Mouse (Mus musculus): ENCODE results near the gene Casp3. TPM values are rescaled to one million over a fixed set of nuclear protein-coding genes. Genes with fewer than 3 reads are reported as not detected.

Casp3 gene
- polyA plus RNA-seq, 1 experiment from 2014 or later, result 73.5 TPM

GRCm38 (mm10) chr8:46599314-46599904 is 17.7 kb upstream of the Casp3 start:
- Histone ChIP-seq H3K4me3 (ENCODE audit: low read length) (no peak overlapping the region), H3K9ac (replicated peaks; ENCODE audit: low read length) (no peak overlapping the region), H3K9me3 (ENCODE audit: low read length) (no peaks in the 10 kb centered on the region), H3K4me1 (ENCODE audit: insufficient read depth, low read length) (peaks cover 7% of the 10 kb centered on the region), H3K27ac (ENCODE audit: low read length) (no peak overlapping the region), H3K4me2 (replicated peaks; ENCODE audit: low read depth, low read length) (no peak overlapping the region), H3K36me3 (ENCODE audit: insufficient read depth, low read length) (no peaks in the 10 kb centered on the region), H3K27me3 (ENCODE audit: insufficient read depth, low read length) (no peaks in the 10 kb centered on the region)
- WGBS, result 92% methylated on average over 7 of the region's 7 CpGs
- no peak for ATAC-seq (ENCODE audit: low FRiP score, low TSS enrichment)

- no peak for ATAC-seq (ENCODE audit: low FRiP score, low TSS enrichment)
- Histone ChIP-seq H3K27me3 (ENCODE audit: insufficient read depth, low read length) (no peaks in the 10 kb centered on the region), H3K4me2 (replicated peaks; ENCODE audit: low read depth, low read length) (no peak overlapping the region), H3K4me1 (ENCODE audit: insufficient read depth, low read length) (peaks cover 7% of the 10 kb centered on the region), H3K36me3 (ENCODE audit: insufficient read depth, low read length) (no peaks in the 10 kb centered on the region), H3K4me3 (ENCODE audit: low read length) (no peak overlapping the region), H3K9ac (replicated peaks; ENCODE audit: low read length) (no peak overlapping the region), H3K27ac (ENCODE audit: low read length) (no peak overlapping the region), H3K9me3 (ENCODE audit: low read length) (no peaks in the 10 kb centered on the region)
- WGBS, result 49% methylated on average over 10 of the region's 10 CpGs
Observed at GRCm38 (mm10) chr8:46600959-46601707, 16.0 kb upstream of the Casp3 start.

- 88% methylated on average over 5 of the region's 5 CpGs for WGBS
- no peak overlapping the region for H3K9ac ChIP-seq (replicated peaks; ENCODE audit: low read length)
- H3K27me3 ChIP-seq (ENCODE audit: insufficient read depth, low read length), result no peaks in the 10 kb centered on the region
- peaks cover 7% of the 10 kb centered on the region for H3K4me1 ChIP-seq (ENCODE audit: insufficient read depth, low read length)
- no peak for ATAC-seq (ENCODE audit: low FRiP score, low TSS enrichment)
- H3K27ac ChIP-seq (ENCODE audit: low read length), result no peak overlapping the region
- H3K9me3 ChIP-seq (ENCODE audit: low read length), result no peaks in the 10 kb centered on the region
- H3K4me3 ChIP-seq (ENCODE audit: low read length), result no peak overlapping the region
- H3K4me2 ChIP-seq (replicated peaks; ENCODE audit: low read depth, low read length), result no peak overlapping the region
- H3K36me3 ChIP-seq (ENCODE audit: insufficient read depth, low read length), result peaks cover 9% of the 10 kb centered on the region; the same call in 1 of the 2 replicates
Observed at GRCm38 (mm10) chr8:46603587-46603986, 13.5 kb upstream of the Casp3 start.

GRCm38 (mm10) chr8:46606930-46607329 is 10.2 kb upstream of the Casp3 start:
- no peak for ATAC-seq (ENCODE audit: low FRiP score, low TSS enrichment)
- Histone ChIP-seq H3K9me3 (ENCODE audit: low read length) (no peaks in the 10 kb centered on the region), H3K27ac (ENCODE audit: low read length) (no peak overlapping the region), H3K4me3 (ENCODE audit: low read length) (no peak overlapping the region), H3K4me1 (ENCODE audit: insufficient read depth, low read length) (no peaks in the 10 kb centered on the region), H3K27me3 (ENCODE audit: insufficient read depth, low read length) (no peaks in the 10 kb centered on the region), H3K4me2 (replicated peaks; ENCODE audit: low read depth, low read length) (no peak overlapping the region), H3K9ac (replicated peaks; ENCODE audit: low read length) (no peak overlapping the region), H3K36me3 (ENCODE audit: insufficient read depth, low read length) (peaks cover 16% of the 10 kb centered on the region; the same call in 1 of the 2 replicates)
- WGBS, result 90% methylated on average over 1 of the region's 1 CpGs

GRCm38 (mm10) chr8:46611557-46611956 is 5.5 kb upstream of the Casp3 start:
- Histone ChIP-seq H3K36me3 (ENCODE audit: insufficient read depth, low read length) (peaks cover 17% of the 10 kb centered on the region; the same call in 1 of the 2 replicates), H3K4me2 (replicated peaks; ENCODE audit: low read depth, low read length) (no peak overlapping the region), H3K4me3 (ENCODE audit: low read length) (no peak overlapping the region), H3K27me3 (ENCODE audit: insufficient read depth, low read length) (no peaks in the 10 kb centered on the region), H3K9ac (replicated peaks; ENCODE audit: low read length) (no peak overlapping the region), H3K4me1 (ENCODE audit: insufficient read depth, low read length) (peaks cover 10% of the 10 kb centered on the region; the same call in 1 of the 2 replicates), H3K27ac (ENCODE audit: low read length) (no peak overlapping the region), H3K9me3 (ENCODE audit: low read length) (no peaks in the 10 kb centered on the region)
- 88% methylated on average over 8 of the region's 8 CpGs for WGBS
- ATAC-seq (ENCODE audit: low FRiP score, low TSS enrichment), result no peak

- Histone ChIP-seq H3K9me3 (ENCODE audit: low read length) (no peaks in the 10 kb centered on the region), H3K9ac (replicated peaks; ENCODE audit: low read length) (no peak overlapping the region), H3K27ac (ENCODE audit: low read length) (no peak overlapping the region), H3K4me1 (ENCODE audit: insufficient read depth, low read length) (peaks cover 10% of the 10 kb centered on the region; the same call in 1 of the 2 replicates), H3K4me3 (ENCODE audit: low read length) (no peak overlapping the region), H3K4me2 (replicated peaks; ENCODE audit: low read depth, low read length) (no peak overlapping the region), H3K27me3 (ENCODE audit: insufficient read depth, low read length) (no peaks in the 10 kb centered on the region), H3K36me3 (ENCODE audit: insufficient read depth, low read length) (peaks cover 9% of the 10 kb centered on the region; the same call in 1 of the 2 replicates)
- ATAC-seq (ENCODE audit: low FRiP score, low TSS enrichment), result no peak
- 60% methylated on average over 4 of the region's 4 CpGs for WGBS
Observed at GRCm38 (mm10) chr8:46612913-46613312, 4.2 kb upstream of the Casp3 start.

- H3K4me2 ChIP-seq (replicated peaks; ENCODE audit: low read depth, low read length), result no peak overlapping the region
- 39% methylated on average over 4 of the region's 4 CpGs for WGBS
Observed at GRCm38 (mm10) chr8:46613377-46613776, 3.7 kb upstream of the Casp3 start.

GRCm38 (mm10) chr8:46615936-46616335 is 1.2 kb upstream of the Casp3 start:
- 88% methylated on average over 8 of the region's 8 CpGs for WGBS
- ATAC-seq (ENCODE audit: low FRiP score, low TSS enrichment), result no peak
- 0 out of 2 replicates have a peak, but pooled peaks cover 2% of the 10 kb centered on the region for H3K36me3 ChIP-seq (ENCODE audit: insufficient read depth, low read length)
- H3K4me3 ChIP-seq (ENCODE audit: low read length), result peak overlapping the region; percentile 67
- H3K9ac ChIP-seq (replicated peaks; ENCODE audit: low read length), result no peak overlapping the region
- peaks cover 20% of the 10 kb centered on the region for H3K4me1 ChIP-seq (ENCODE audit: insufficient read depth, low read length)
- no peaks in the 10 kb centered on the region for H3K27me3 ChIP-seq (ENCODE audit: insufficient read depth, low read length)
- peak overlapping the region; percentile 59; the same call in 1 of the 2 replicates for H3K4me2 ChIP-seq (replicated peaks; ENCODE audit: low read depth, low read length)
- no peaks in the 10 kb centered on the region for H3K9me3 ChIP-seq (ENCODE audit: low read length)
- H3K27ac ChIP-seq (ENCODE audit: low read length), result no peak overlapping the region

More at GRCm38 (mm10) chr8:46613377-46613776, 3.7 kb upstream of the Casp3 start:
- peaks cover 10% of the 10 kb centered on the region; the same call in 1 of the 2 replicates for H3K4me1 ChIP-seq (ENCODE audit: insufficient read depth, low read length)
- H3K4me3 ChIP-seq (ENCODE audit: low read length), result no peak overlapping the region
- H3K9me3 ChIP-seq (ENCODE audit: low read length), result no peaks in the 10 kb centered on the region
- no peak overlapping the region for H3K9ac ChIP-seq (replicated peaks; ENCODE audit: low read length)
- H3K27me3 ChIP-seq (ENCODE audit: insufficient read depth, low read length), result no peaks in the 10 kb centered on the region
- peaks cover 9% of the 10 kb centered on the region; the same call in 1 of the 2 replicates for H3K36me3 ChIP-seq (ENCODE audit: insufficient read depth, low read length)
- no peak overlapping the region for H3K27ac ChIP-seq (ENCODE audit: low read length)
- ATAC-seq (ENCODE audit: low FRiP score, low TSS enrichment), result no peak

GRCm38 (mm10) chr8:46617690-46618620 is 864 bp downstream of the Casp3 start:
- Histone ChIP-seq H3K4me3 (ENCODE audit: low read length) (peak overlapping the region; percentile 67), H3K27me3 (ENCODE audit: insufficient read depth, low read length) (no peaks in the 10 kb centered on the region), H3K4me1 (ENCODE audit: insufficient read depth, low read length) (peaks cover 19% of the 10 kb centered on the region), H3K27ac (ENCODE audit: low read length) (peak overlapping the region; percentile 93), H3K4me2 (replicated peaks; ENCODE audit: low read depth, low read length) (peak overlapping the region; percentile 73), H3K9ac (replicated peaks; ENCODE audit: low read length) (peak overlapping the region; percentile 81), H3K9me3 (ENCODE audit: low read length) (no peaks in the 10 kb centered on the region), H3K36me3 (ENCODE audit: insufficient read depth, low read length) (0 out of 2 replicates have a peak, but pooled peaks cover 2% of the 10 kb centered on the region)
- no peak; the same call in 1 of the 2 replicates for ATAC-seq (ENCODE audit: low FRiP score, low TSS enrichment)
- WGBS, result under 1% methylated on average over 38 of the region's 38 CpGs
